Mouse (Mus musculus): ENCODE results near the gene Ly6g5b. TPM values are rescaled to one million over a fixed set of nuclear protein-coding genes. Genes with fewer than 3 reads are reported as not detected.

Ly6g5b gene
- total RNA-seq, 2 experiments from 2014 or later, result 0.58 to 0.81 TPM

GRCm38 (mm10) chr17:35088825-35089644 is 26.2 kb downstream of the Ly6g5b start, which contains the start of gene Abhd16a:
Gene Abhd16a (plus strand): TSS chr17:35089263.
- peak; percentile 93 to 97 for DNase-seq (ENCODE audit: extremely low spot score in 1 of 2, low spot score in 2 of 2)
- intact Hi-C loops (cut with DNase I), result no loop called here

DNA sequence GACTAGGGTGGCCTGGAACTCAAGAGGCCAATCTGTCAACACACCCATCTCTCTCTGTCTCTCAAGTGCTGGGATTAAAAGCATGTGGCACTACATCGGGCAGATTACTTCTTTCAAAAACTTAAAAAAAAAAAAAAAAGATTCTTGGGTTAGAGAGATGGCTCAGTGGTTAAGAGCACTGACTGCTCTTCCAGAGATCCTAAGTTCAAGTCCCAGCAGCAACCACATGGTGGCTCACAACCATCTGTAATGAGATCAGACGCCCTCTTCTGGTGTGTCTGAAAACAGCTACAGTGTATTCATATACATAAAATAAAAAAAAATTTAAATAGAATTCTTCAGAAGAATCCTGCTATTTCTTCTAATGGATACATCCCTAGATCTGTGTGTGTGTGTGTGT is 27.1 kb downstream of the Ly6g5b start:
- intact Hi-C loops (cut with DNase I), result no loop called here
- no peak for DNase-seq (ENCODE audit: extremely low spot score in 1 of 2, low spot score in 2 of 2)

DNA sequence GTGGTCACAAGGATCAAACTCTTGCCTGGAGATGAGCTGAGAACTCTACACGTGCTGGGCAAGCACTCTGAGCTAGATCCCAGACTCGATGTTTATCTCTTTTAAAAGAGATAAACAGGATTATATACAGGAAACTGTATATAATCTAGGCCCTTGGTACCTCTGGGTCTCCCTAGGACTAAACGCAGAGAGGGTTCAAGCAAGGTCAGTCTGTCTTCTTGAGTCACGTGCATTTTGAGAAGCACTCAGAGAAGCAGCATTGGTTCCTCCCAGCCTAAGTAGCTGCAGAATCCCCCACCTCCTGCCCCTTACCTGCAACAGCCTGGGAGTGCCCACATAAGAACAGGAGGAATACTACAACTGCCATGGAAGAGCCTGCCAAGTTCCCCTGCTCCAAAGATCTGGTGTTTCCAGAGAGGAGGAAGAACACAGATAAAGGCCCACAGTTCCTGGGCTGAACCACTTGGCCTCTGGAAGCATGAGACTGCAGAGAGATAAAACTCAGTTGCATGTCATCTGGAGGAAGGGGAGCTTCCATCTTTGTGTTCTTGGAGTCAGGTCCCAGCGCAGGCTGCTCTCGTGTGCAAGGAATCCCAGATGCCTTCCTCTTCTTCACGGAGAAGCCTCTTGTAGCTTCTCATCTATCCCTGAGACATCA is 29.9 kb downstream of the Ly6g5b start, which contains the start of gene Ly6g6f:
Gene Ly6g6f, minus strand, starts transcription at position 403 of the 658 bp plus-strand sequence.
- intact Hi-C loops (cut with DNase I), result no loop called here
- no peak for DNase-seq (ENCODE audit: extremely low spot score in 1 of 2, low spot score in 2 of 2)

DNA sequence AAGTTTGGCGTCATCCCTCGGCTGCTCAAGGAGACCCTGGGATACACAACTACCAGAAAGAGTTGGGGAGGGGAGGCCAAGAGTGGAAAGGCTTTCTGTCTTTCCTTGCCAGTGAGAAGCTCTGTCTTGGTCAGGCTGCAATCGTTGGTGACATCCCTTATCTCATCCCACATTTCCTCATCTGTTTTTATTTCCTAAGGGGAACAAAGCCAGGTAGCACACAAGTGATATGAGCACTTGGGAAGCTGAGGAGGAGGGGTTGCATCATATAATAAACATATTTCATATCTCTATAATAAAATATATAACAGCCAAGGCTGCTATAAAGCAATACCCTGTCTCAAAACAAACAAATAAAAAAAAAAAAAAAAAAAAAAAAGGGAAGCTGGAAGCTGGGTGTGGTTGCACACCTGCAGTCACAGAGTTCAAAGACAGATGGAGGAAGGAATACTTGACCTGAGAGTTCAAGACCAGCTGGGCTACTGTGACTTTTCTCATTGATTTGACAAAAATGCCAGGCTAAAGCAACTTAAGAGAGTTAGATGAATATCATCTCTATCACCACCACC is 31.2 kb downstream of the Ly6g5b start:
- intact Hi-C loops (cut with DNase I), result no loop called here
- no peak for DNase-seq (ENCODE audit: extremely low spot score in 1 of 2, low spot score in 2 of 2)

- no peak for DNase-seq (ENCODE audit: extremely low spot score in 1 of 2, low spot score in 2 of 2)
- intact Hi-C loops (cut with DNase I), result no loop called here
Measured at GRCm38 (mm10) chr17:35082841-35083576, 32.2 kb downstream of the Ly6g5b start.

GRCm38 (mm10) chr17:35080710-35081109 is 34.5 kb downstream of the Ly6g5b start:
- DNase-seq (ENCODE audit: extremely low spot score in 1 of 2, low spot score in 2 of 2), result no peak
- intact Hi-C loops (cut with DNase I), result no loop called here

DNA sequence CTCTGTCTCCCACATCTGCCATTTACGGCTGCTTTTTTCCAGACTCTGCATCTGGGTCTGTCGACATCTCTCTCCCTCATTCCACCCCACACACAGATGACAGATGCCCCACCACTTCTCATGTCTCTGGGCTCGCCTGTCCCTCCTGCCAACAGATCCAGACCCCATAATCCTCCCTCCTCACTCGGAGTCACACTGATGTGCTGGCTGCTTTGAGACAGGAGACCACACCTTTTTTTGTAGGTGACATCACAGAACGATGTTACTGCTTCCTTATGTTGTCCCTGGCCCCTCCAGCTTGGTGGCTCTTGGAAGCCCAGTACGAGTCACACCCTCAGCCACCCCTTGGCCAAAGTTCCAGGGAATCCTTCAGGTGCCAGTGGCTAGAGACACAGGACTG is 35.0 kb downstream of the Ly6g5b start:
- DNase-seq (ENCODE audit: extremely low spot score in 1 of 2, low spot score in 2 of 2), result no peak
- intact Hi-C loops (cut with DNase I), result no loop called here

DNA sequence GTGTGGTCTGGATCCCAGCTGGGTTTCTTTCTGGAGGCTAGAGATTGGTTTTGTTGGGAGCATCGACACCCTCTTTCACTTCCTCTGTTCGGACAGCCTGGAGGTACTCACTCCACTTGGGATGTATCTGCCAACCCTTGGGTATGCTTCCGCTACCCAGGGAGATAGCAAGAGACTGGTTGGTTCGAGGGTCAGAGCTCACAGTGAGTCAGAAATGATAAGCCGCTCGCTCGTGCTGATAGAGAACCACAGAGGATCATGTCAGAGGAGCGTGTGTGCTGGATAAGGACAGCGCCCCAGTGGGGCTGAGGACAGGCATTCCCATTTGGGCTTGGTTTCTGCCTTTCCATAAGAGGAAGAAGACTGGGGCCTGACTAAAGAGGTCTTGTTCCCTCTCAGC is 35.5 kb downstream of the Ly6g5b start:
- intact Hi-C loops (cut with DNase I), result no loop called here
- DNase-seq (ENCODE audit: extremely low spot score in 1 of 2, low spot score in 2 of 2), result no peak

DNA sequence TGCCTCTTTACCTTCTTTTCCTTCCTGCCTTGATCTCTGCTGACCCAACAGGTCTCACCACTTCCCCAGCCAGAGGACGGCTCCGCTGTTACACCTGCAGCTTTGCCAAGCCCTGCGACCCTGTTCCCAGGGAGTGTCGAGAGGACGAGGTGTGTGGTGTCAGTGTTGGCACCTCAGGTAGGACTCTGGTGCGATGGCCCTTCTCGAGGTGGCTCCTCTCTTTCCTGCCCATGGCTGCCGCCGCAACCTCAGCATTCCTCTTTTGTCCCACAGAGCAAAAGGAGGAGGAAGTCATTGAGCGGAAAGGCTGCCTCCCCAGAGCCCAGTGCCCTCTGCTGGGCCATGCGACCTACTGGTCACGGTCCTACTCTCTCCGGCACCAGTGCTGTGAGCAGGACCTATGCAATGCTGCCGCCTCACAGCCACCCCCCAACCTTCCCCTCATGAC is 37.4 kb downstream of the Ly6g5b start, which contains the start of gene Ly6g6d:
Gene Ly6g6d, minus strand, starts transcription at position 280 of the 448 bp plus-strand sequence.
- intact Hi-C loops (cut with DNase I), result no loop called here
- peak in 1 of 2 experiments; percentile 68 for DNase-seq (ENCODE audit: extremely low spot score in 1 of 2, low spot score in 2 of 2)

DNA sequence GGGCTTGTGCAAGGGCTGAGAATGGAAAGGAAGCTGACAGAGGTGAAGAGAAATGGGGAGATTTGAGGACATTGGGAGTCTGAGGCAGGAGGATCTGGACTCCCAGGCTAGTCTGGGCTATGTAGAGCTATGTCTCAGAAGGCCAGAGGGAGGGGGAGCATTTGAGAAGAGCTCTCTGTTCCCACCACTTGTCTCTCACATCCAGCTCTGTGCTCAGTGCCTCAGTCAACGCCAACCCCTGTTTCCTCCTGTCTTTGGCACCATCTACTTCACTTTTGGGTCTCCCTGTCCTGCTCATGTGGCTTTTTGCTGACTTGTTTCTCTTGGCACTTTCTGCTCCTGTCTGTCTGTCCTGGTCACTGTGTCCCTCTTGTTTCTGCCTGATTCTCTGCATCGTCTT is 37.9 kb downstream of the Ly6g5b start:
- intact Hi-C loops (cut with DNase I), result no loop called here
- DNase-seq (ENCODE audit: extremely low spot score in 1 of 2, low spot score in 2 of 2), result no peak

DNA sequence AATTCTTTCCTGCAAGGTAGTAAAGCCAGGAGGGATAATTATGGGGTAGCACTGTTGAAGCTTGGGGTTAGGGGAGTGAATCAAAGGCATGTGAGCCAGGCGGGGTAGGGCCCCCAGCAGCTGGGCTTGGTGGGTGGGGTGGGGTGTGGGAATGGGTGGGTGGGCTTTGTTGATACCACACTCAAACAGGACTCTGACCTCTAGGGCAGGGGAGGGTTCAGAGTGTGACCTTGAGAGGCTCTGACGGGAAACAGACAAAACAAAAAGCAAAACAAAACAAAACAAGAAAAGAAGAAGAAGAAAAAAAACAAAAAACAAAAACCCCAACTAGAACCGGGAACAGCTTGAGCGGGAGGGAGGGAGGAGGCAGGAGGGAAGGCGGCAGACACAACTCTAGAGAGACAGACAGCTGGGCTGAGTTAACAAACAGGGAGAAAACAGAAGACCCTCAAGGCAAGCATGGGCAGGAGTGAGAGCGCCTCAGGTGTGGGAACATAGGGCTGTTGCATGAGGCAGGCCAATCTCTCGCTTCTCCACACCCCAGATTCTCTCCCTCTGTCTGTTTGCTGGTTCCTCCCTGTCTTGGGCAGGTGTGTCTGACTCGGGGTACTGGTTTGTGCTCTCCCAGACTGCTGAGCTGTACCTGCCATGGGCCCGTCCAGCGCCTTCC is 38.6 kb downstream of the Ly6g5b start, which contains the start of gene Ly6g6e:
Gene Ly6g6e, plus strand, starts transcription at position 396 of the 670 bp plus-strand sequence.
- intact Hi-C loops (cut with DNase I), result no loop called here
- no peak for DNase-seq (ENCODE audit: extremely low spot score in 1 of 2, low spot score in 2 of 2)

GRCm38 (mm10) chr17:35074097-35074496 is 41.1 kb downstream of the Ly6g5b start:
- no peak for DNase-seq (ENCODE audit: extremely low spot score in 1 of 2, low spot score in 2 of 2)
- intact Hi-C loops (cut with DNase I), result no loop called here

- intact Hi-C loops (cut with DNase I), result no loop called here
- no peak for DNase-seq (ENCODE audit: extremely low spot score in 1 of 2, low spot score in 2 of 2)
Measured at GRCm38 (mm10) chr17:35071454-35071853, 43.8 kb downstream of the Ly6g5b start.

GRCm38 (mm10) chr17:35070556-35071229 is 44.5 kb downstream of the Ly6g5b start:
- DNase-seq (ENCODE audit: extremely low spot score in 1 of 2, low spot score in 2 of 2), result no peak
- intact Hi-C loops (cut with DNase I), result no loop called here

GRCm38 (mm10) chr17:35068213-35068914 is 46.9 kb downstream of the Ly6g5b start:
- intact Hi-C loops (cut with DNase I), result no loop called here
- DNase-seq (ENCODE audit: extremely low spot score in 1 of 2, low spot score in 2 of 2), result no peak

DNA sequence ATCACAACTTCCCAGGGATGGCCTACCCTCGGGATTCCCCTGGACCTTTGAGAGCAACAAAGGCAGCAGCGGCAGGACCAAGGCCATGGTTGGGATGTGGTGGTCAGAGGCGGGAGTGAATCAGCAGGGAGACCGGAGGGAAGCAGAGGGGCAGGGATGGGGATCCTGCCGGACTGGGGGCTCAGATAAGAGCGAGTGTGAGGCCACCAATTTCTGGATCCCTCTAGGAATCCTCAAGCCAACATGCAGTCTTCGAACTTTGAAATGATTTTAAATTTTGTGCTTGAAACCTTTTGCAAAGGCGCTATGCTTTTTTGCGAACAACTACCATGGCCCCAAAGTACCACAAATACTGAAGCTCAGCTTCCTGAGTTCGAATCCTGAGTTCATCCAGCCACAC is 49.1 kb downstream of the Ly6g5b start, which contains the start of gene Mpig6b:
Gene Mpig6b, minus strand, starts transcription at position 101 of the 400 bp plus-strand sequence.
- no peak for DNase-seq (ENCODE audit: extremely low spot score in 1 of 2, low spot score in 2 of 2)
- intact Hi-C loops (cut with DNase I), result no loop called here

Data from left cerebral cortex, postnatal 10 days (tissue).